Mouse (Mus musculus): Measurements from ENCODE around the gene Tbc1d10b.

DNA sequence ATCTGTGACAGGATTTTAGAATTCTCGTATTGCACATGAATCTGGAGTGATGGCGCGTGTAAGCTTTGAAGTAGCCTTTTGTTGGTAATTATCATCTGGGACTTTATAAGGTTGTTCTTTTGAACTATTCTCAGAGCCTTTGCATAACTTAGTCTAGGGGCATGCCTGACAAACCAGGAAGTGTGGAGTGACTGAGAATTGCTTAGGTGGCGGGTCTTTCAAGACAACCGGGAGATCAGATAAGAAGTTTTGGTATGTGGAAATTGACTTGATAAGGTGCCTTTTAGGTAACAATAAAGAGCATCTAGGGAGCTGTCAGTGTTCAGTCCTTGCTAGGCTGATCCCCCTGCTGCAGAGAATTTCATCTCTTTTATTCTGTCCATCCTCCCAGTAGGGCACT lies 41.8 kb downstream of the Tbc1d10b start:
- TF ChIP-seq CEBPB (IDR thresholded peaks at IDR 0.05; ENCODE audit: insufficient read depth, poor library complexity, severe bottlenecking) (no peak), MAX (IDR thresholded peaks at IDR 0.05; ENCODE audit: low read depth) (no peak), POLR2A (IDR thresholded peaks at IDR 0.05; ENCODE audit: insufficient read length, low read depth) (no peak), E2F4 (IDR thresholded peaks at IDR 0.05; ENCODE audit: insufficient read depth) (no peak), USF1 (IDR thresholded peaks at IDR 0.05; ENCODE audit: low read depth) (no peak)

Data from myocyte (in vitro differentiated cells).